Mouse (Mus musculus) T-helper 17 cell (primary cell): Measurements from ENCODE around the gene Zfp580.

Source experiments
- in situ Hi-C, 2 experiments: fragments of 300-600 bp; cut with MboI, MseI; formaldehyde crosslinking; loops; 1 replicate in 1 of 2; 2 replicates in 1 of 2; pipeline ENCODE4 v1.15.1; 2025; ENCODE audit warnings: high pct_unique_total_duplicates in 2 of 2

Gene Zfp580

DNA sequence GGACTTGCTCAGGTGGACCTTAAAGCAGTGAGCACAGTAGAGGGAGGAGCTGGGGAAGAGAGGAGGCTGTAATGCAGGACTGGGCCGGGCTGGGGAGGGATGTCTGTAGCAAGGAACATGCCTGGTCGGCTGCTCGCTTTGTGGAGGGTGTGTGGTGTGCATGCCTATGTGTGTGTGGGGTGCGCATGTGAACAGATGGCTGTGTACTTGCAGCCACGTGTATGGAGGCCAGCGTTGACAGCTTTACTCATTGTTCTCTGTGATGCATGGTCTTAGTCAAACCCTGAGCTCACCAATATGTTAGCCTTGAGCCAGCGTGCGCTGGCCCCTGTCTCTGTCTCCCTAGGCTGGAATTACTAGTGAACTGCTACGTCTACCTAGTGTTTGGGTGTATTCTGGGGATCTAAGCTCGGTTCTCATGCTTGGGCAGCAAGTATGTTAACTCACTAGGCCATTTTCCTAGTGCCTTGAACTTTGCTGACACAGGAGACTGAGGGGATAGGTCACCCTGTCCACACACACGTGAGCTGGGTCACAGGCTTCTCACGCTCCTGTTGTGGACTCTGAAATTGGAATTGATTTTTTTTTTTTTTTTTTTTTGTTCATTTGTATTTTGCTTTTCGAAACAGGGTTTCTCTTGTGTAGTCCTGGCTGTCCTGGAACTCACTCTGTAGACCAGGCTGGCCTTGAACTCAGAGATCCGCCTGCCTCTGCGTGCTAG is 39.8 kb downstream of the Zfp580 start:
- in situ Hi-C loops: loop anchor here in 1 of 2 experiments (25.0 kb wide), 3 partner anchors 954 to 1296 kb away; partner anchors contain the start of genes Leng8, Smim17, Zfp28 and Zfp444

DNA sequence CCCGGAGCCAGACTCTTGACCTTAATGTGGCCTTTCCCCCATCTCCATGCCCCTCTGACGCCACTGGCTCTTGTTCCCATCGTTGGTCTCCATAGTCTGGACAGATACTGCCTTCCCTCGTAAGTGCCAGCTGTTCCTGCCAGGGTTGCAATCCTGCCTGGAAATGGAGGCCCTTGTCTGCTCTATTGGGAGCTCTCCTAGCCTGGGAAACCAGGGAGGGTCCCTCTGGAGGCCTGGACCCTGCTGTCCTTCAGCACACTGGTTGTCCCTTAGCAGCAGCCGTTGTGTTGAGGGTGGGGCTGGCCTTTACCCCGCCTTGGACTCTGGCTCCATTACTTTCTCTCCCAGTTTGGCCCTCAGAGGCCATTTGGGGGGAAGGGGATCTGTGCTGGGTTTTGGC is 41.0 kb downstream of the Zfp580 start:
- in situ Hi-C loops: loop anchor here in 1 of 2 experiments (25.0 kb wide), 3 partner anchors 955 to 1295 kb away; partner anchors contain the start of genes Leng8, Smim17, Zfp28 and Zfp444

DNA sequence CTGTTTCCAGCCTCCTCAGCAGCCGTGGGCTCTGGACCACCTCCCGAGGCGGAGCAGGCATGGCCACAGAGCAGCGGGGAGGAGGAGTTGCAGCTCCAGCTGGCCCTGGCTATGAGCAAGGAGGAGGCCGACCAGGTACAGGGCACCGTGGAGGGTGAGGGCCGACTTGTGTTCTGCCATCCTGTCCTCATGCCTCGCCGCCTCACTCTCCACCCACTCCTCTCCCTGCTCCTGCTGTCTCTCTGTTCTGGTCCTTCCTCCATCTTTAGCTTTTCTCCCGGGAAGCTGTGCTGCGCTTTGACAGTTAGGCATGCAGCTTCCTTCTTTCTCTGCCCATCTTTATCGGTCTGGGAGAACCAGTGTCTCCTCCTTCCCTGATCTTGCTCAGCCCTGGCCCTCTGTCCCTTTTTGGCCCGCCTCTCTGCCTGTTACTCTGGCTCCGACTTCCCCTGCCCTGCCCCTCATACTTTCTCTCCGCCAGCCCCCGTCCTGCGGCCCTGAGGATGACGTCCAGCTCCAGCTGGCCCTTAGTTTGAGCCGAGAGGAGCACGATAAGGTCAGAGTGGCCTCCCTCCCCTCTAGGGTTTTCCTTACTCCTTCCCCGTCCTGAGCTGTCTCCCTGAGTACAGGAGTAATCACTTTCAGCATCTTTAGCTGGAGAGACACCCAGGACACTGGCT is 41.6 kb downstream of the Zfp580 start:
- in situ Hi-C loops: loop anchor here in 1 of 2 experiments (25.0 kb wide), 3 partner anchors 956 to 1294 kb away; partner anchors contain the start of genes Leng8, Smim17, Zfp28 and Zfp444

DNA sequence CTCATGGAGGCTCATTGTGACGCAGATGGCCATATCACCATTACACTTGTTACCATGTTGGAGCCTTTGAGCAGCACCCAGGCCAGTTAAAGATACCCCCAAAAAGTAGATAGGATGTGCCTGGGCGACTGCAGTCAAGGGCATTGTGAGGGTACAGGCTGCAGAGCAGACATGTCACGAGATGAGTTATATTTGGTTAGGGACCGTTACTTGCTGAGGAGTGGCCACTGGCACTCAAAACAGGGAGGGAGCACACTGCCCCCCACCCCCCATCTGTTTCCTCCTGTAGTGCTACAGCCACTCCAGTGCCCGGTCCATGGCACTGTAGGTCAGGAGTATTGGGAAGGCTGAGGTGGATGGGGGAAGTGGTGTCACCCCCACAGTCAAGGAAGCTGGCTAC is 47.4 kb downstream of the Zfp580 start:
- in situ Hi-C loops: loop anchor here in 1 of 2 experiments (25.0 kb wide), 3 partner anchors 961 to 1289 kb away; partner anchors contain the start of genes Leng8, Smim17, Zfp28 and Zfp444

DNA sequence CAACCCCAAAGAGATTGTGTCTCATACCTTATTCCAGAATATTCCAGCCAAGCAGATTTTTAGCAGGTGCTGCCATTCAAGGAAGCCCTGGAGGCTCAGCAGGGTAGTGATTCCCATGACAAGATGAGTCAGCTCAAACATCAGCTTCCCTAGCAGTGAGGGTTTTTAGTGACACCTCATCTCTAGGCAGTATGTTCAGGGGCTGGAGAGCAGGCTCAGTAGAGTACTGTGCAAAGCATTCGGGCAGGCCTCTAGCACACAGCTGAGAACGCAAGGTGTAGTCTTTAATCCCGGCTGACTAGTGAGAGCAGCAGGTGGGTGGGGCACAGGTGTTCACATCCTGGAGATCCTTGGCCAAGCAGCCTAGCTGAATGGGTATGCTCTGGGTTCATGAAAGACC is 48.5 kb downstream of the Zfp580 start:
- in situ Hi-C loops: loop anchor here in 1 of 2 experiments (25.0 kb wide), 3 partner anchors 962 to 1288 kb away; partner anchors contain the start of genes Leng8, Smim17, Zfp28 and Zfp444

DNA sequence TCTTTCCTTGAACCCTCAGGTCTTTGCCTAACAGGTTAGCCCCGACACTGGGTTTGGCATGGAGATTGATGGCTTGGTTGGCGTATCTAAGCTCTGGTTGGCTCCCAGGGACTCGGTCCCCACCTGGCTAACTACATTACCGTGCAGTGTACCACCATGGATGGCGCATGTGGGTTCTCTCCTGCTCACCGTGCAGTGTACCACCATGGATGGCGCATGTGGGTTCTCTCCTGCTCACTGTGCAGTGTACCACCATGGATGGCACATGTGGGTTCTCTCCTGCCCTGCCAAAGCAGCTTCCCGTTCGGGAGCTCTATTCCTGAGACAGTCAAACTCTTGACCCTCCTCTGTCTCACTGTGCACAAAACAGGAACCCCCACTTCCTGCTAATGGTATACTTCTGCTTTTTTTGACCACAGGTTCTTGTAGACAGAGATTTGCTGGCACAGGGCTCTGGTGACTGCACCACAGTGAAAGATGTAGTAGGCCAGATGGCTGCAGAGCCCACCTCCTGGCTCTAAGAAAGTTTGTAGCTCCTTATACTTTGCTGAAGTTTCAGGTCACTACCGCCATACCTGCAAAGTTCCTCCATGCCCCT is 49.8 kb downstream of the Zfp580 start:
- in situ Hi-C loops: no loop called here

DNA sequence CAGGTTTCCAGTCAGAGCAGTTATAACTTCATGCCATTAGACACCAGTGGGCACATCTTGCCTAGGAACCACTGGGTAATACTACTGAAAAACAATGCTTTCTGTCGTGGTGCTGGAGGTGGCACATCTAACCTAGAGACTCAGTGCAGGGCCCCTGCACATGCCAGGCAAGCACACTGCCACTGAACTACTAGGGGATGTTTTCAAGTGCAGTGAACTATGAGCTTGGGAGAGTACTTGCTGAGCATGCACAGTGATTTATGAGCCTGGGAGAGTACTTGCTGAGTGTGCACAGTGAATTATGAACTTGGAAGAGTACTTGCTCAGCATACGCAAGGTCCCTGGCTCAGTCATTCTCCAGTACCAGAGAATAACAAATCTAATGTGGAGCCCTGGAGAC is 51.2 kb downstream of the Zfp580 start:
- in situ Hi-C loops: no loop called here
